Mouse (Mus musculus) gastrocnemius, postnatal 10 days (tissue): ENCODE measurements around the gene Gm20388. TPM values are rescaled to one million over a fixed set of nuclear protein-coding genes. Genes with fewer than 3 reads are reported as not detected.

ENCODE experiments used
- DNase-seq: peaks from one replicate; pipeline ENCODE4 v3.0.0; 2021; ENCODE audit warnings: mixed read lengths
- total RNA-seq, 2 experiments: library from RNA; stranded (reverse); gene quantifications; 2 replicates each; pipeline ENCODE4 v1.2.3; 2021

Gm20388 gene
- total RNA-seq, 2 experiments from 2014 or later: 2.9 to 6.0 TPM

GRCm38 (mm10) chr8:122021725-122022124, 2111.1 kb downstream of the Gm20388 start:
- no peak for DNase-seq

- DNase-seq: no peak
Observed at GRCm38 (mm10) chr8:122022274-122022673, 2111.6 kb downstream of the Gm20388 start.

DNA sequence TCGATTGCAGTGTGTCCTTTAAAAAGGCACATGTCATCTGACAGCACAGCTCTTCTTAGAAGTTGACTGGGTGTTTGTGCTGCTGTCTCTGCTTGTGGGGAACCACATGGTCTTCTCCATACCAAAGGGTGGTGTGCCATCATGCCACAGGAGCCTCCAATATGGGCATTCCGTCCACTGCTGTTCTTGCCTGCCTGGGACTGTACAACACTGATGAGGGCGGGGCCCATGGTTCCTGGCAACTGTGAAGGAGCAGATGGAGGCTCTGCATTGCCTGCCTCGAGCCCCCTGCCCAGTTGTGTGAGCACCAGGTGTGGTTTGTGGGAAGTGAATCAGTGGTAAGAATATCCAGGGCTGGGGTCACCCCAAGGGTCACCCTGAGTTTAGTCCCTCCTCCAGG, 2112.1 kb downstream of the Gm20388 start:
- no peak for DNase-seq

DNA sequence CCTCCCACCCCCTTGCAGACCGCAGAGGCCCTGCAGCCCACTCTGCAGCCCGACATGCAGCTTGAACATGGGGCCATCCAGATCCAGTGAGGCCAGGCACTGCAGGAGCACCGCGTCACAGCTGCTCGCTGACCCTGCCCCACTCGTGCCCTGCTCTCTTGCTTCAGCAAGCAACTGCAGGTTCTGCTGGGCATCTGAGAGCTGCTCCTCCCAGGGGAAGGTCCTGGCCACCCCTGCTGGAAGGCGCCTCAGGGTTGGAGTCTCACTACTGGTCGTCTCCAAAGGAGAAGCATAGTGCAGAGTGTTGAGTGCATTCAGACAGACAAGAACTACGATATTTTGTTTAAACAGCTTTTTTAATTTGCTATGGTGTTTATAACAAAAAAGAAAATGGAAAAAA, 2114.9 kb downstream of the Gm20388 start:
- no peak for DNase-seq

GRCm38 (mm10) chr8:122028116-122028515, 2117.5 kb downstream of the Gm20388 start:
- DNase-seq: no peak

DNA sequence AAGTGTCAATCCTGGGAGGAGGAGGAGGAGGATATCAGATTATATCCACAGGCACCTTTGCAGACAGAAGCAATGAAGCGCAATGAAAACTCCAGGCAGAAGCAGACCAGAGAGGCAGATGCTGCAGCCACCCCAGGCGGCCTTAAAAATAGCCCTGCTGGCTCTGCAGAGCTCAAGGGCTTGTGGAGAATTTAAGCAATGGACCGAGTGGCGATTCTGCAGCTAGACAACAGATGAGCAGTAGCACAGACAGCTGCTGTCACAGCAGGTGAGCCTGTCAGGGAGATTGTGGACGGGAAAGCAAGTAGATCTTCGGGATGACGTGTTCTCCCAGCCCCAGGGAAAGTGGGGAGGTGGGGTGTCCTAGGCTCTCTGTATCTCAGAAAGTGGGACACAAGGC, 2120.3 kb downstream of the Gm20388 start:
- DNase-seq: no peak

DNA sequence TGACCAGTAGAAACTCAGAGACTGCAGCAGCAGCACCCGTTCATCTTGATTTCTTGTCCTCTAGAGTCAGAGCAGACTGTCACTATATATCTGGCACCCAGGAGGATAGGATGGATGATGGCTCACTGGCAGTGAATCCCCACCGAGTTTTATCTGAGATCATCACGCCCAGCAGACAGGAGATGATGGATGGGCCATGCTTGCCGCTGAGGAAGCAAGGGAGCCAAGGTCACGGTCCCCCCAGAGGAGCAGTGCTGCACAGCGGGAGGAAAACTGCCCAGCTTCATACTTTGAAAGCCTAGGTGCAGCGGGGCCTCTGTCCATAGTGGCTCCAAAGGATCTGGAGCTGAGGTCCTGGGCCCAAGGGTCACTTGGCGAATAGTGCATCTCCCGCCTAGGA, 2122.1 kb downstream of the Gm20388 start:
- no peak for DNase-seq

- DNase-seq: no peak
Observed at GRCm38 (mm10) chr8:122035543-122035942, 2124.9 kb downstream of the Gm20388 start.

- no peak for DNase-seq
Observed at GRCm38 (mm10) chr8:122036325-122036724, 2125.7 kb downstream of the Gm20388 start.

- no peak for DNase-seq
Observed at GRCm38 (mm10) chr8:122037279-122037678, 2126.6 kb downstream of the Gm20388 start.

- no peak for DNase-seq
Observed at GRCm38 (mm10) chr8:122038076-122038475, 2127.4 kb downstream of the Gm20388 start.

- DNase-seq: no peak
Observed at GRCm38 (mm10) chr8:122039452-122039851, 2128.8 kb downstream of the Gm20388 start.

DNA sequence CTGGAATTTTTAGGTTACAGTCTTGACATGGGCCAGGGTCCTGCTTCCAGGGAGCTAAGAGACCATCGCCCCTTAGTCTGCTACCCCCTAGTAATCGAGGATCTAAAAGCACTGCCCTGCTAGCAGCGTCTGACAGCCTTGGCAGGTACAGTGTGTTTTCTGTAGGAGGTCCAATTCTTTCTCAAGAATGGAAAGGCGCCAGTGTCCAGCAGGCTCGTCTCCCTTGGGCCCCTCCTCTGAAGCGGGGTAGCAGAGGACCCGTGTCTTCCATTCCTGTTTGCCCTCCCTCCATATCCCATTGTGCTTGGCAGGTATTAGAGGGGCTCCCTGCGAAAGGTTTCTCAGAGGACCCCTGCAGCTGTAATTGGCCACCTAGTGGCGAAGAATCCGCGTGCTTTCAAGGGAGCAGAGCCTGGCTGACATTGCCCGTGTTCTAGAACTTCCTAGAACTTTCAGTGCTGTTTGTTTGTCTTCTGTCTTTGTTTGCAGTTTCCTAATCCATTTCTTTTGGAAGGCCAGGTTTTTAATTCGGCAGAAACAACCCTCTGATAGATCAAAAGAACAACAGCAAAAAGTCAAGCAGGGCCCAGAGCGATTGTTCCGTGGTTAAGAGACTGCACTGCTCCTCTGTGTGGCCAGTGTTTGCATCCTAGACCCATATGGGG, 2136.7 kb downstream of the Gm20388 start:
- DNase-seq: no peak

GRCm38 (mm10) chr8:122049266-122049665, 2138.6 kb downstream of the Gm20388 start:
- no peak for DNase-seq

GRCm38 (mm10) chr8:122049923-122050322, 2139.3 kb downstream of the Gm20388 start:
- no peak for DNase-seq

- DNase-seq: no peak
Observed at GRCm38 (mm10) chr8:122050620-122051019, 2140.0 kb downstream of the Gm20388 start.

GRCm38 (mm10) chr8:122055321-122055720, 2144.7 kb downstream of the Gm20388 start:
- no peak for DNase-seq

GRCm38 (mm10) chr8:122056113-122056512, 2145.5 kb downstream of the Gm20388 start:
- DNase-seq: no peak

GRCm38 (mm10) chr8:122056882-122057281, 2146.2 kb downstream of the Gm20388 start:
- DNase-seq: no peak

- DNase-seq: no peak
Observed at GRCm38 (mm10) chr8:122058510-122058909, 2147.9 kb downstream of the Gm20388 start.

DNA sequence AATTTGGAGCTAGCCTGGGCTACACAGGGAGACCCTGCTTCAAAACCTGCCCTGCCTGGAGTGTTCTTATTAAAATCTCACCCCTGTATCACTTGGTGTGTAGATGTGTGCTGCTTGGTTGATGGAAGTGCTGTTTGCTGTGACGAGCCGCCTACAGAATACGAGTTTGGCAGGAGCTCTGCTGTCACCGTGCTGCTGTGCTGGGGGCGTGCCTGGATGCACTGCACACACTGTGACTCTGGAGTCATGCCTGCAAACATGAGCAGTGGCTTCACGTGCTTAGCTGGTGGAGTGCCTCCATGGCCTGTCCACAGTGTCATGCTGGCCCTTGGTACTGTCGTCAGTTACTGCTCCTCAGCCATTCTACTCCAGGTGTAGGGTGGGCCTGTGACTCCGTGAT, 2148.3 kb downstream of the Gm20388 start:
- DNase-seq: no peak

DNA sequence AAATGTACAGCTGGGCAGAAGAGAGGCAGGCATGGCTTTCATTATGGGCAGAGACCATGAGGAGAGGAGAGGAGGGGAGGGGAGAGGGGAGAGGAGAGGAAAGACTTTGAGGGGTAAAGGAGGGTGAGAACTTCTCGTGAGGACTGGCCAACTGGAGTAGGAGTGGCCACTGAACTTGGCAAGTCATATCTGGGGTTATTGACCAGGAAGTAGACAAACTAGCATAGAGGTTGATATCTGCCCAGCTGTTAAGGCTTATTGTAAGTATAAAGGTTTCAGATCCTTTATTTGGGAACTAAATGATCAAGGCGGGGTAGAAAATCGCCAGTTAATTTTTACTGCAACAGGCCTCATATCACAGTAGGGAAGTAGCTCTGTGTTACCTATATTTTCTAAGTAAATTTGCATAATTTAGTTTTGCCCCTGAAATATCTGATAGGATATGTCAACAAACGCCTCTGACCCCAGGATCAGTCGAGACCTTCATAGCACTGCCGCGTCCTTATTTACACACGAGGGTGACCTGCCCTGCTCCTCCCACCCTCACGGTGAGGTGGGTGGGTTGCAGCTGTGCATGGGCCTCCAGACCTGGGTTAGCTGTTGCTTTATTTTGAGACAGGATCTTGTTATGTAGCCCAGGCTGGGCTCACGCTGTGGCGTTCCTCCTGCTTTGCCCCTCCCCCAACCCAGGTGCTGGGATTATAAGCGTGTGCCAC, 2152.0 kb downstream of the Gm20388 start:
- DNase-seq: no peak

- DNase-seq: no peak
Observed at GRCm38 (mm10) chr8:122064353-122064752, 2153.7 kb downstream of the Gm20388 start.
